Mouse (Mus musculus): ENCODE results near the gene Jam2. TPM values are rescaled to one million over a fixed set of nuclear protein-coding genes. Genes with fewer than 3 reads are reported as not detected.

Jam2 gene
- total and polyA plus RNA-seq, 3 experiments: 55.4 to 81.0 (median 77.9) TPM

GRCm38 (mm10) chr16:84745721-84746306, 28.1 kb upstream of the Jam2 start:
- H3K36me3 ChIP-seq (ENCODE audit: control insufficient read depth, insufficient read depth, low read length): no peaks in the 10 kb centered on the region
- no peak for TF ChIP-seq POLR2A (IDR thresholded peaks at IDR 0.05; ENCODE audit: insufficient read depth, low read depth, low read length)
- no peak for TF ChIP-seq EP300 (IDR thresholded peaks at IDR 0.05; ENCODE audit: insufficient read depth, low read depth, low read length)
- no peak for TF ChIP-seq CTCF (IDR thresholded peaks at IDR 0.05)
- intact Hi-C loops (cut with DNase I): no loop called here
- DNase-seq: no peak
- 57% methylated on average over 6 of the region's 6 CpGs for WGBS
- H3K4me1 ChIP-seq (ENCODE audit: control insufficient read depth, insufficient read depth, low read length): no peaks in the 10 kb centered on the region; the same call in 1 of the 2 replicates
- no peak overlapping the region for H3K4me3 ChIP-seq
- H3K27me3 ChIP-seq (ENCODE audit: control insufficient read depth, insufficient read depth, low read length): no peaks in the 10 kb centered on the region
- no peaks in the 10 kb centered on the region for H3K79me2 ChIP-seq (replicated peaks; ENCODE audit: control insufficient read depth, insufficient read depth, low read length)
- H3K27ac ChIP-seq: peak overlapping the region; percentile 62
- H3K9ac ChIP-seq (ENCODE audit: low read depth, low read length): no peak overlapping the region

DNA sequence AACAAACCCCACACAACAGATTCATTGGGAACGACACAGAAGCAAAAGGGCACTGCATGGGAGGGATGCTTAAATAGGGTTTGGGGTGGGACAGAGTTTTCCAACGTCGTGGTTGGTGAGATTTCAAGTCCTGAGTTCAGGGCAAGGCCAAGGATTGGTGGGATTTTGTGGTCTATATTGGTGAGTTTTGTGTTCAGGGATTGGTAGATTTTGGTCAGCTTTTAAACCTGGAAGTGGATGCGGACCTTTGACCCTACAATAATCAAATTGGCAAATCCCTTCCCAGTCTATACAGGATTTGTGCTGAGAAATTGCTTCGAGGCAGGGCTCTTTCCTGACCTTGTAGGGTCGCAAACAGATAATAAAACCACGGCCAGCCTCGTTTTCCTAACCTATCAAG, 6.0 kb upstream of the Jam2 start:
- no peak overlapping the region for H3K4me3 ChIP-seq
- no peaks in the 10 kb centered on the region for H3K79me2 ChIP-seq (replicated peaks; ENCODE audit: control insufficient read depth, insufficient read depth, low read length)
- H3K27ac ChIP-seq: no peak overlapping the region
- H3K36me3 ChIP-seq (ENCODE audit: control insufficient read depth, insufficient read depth, low read length): 0 out of 2 replicates have a peak, but pooled peaks cover under 1% of the 10 kb centered on the region
- TF ChIP-seq POLR2A (IDR thresholded peaks at IDR 0.05; ENCODE audit: insufficient read depth, low read depth, low read length) (no peak), CTCF (IDR thresholded peaks at IDR 0.05) (no peak), EP300 (IDR thresholded peaks at IDR 0.05; ENCODE audit: insufficient read depth, low read depth, low read length) (no peak)
- DNase-seq: no peak
- 81% methylated on average over 8 of the region's 8 CpGs for WGBS
- intact Hi-C loops (cut with DNase I): loop anchor here (5.0 kb wide), 1 partner anchor 109 kb away; no protein-coding TSS in a partner anchor
- H3K9ac ChIP-seq (ENCODE audit: low read depth, low read length): no peak overlapping the region
- no peaks in the 10 kb centered on the region for H3K27me3 ChIP-seq (ENCODE audit: control insufficient read depth, insufficient read depth, low read length)
- H3K4me1 ChIP-seq (ENCODE audit: control insufficient read depth, insufficient read depth, low read length): peaks cover 3% of the 10 kb centered on the region

DNA sequence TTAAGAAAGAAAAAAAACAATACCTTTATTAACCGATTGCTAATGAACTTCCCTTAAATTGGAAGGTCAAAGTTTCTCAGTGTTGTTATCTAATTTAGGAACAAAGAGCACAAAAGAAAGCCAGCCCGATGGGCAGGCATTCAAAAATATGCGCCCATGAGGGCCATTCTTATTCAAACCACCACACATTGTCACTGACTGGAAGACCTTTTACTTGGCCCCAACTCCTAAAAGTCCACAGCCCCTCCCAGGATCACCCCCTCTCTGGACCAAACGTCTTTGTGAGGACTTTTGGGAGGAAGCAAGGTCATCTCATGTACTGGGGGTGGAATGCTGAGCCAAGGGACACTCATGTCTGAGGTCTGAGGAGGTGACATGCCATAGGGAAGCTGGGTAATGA, 4.7 kb upstream of the Jam2 start:
- no peaks in the 10 kb centered on the region for H3K79me2 ChIP-seq (replicated peaks; ENCODE audit: control insufficient read depth, insufficient read depth, low read length)
- H3K27ac ChIP-seq: no peak overlapping the region
- H3K4me1 ChIP-seq (ENCODE audit: control insufficient read depth, insufficient read depth, low read length): peaks cover 3% of the 10 kb centered on the region
- no peaks in the 10 kb centered on the region for H3K27me3 ChIP-seq (ENCODE audit: control insufficient read depth, insufficient read depth, low read length)
- no peak for DNase-seq
- TF ChIP-seq CTCF (IDR thresholded peaks at IDR 0.05): no peak
- no peak for TF ChIP-seq EP300 (IDR thresholded peaks at IDR 0.05; ENCODE audit: insufficient read depth, low read depth, low read length)
- no peak for TF ChIP-seq POLR2A (IDR thresholded peaks at IDR 0.05; ENCODE audit: insufficient read depth, low read depth, low read length)
- H3K9ac ChIP-seq (ENCODE audit: low read depth, low read length): no peak overlapping the region
- H3K36me3 ChIP-seq (ENCODE audit: control insufficient read depth, insufficient read depth, low read length): 0 out of 2 replicates have a peak, but pooled peaks cover 2% of the 10 kb centered on the region
- H3K4me3 ChIP-seq: no peak overlapping the region
- 44% methylated on average over 4 of the region's 4 CpGs for WGBS
- intact Hi-C loops (cut with DNase I): loop anchor here (5.0 kb wide), 1 partner anchor 108 kb away; no protein-coding TSS in a partner anchor

- 82% methylated on average over 19 of the region's 19 CpGs for WGBS
Observed at GRCm38 (mm10) chr16:84769619-84770464, 4.1 kb upstream of the Jam2 start.

GRCm38 (mm10) chr16:84770891-84771290, 3.0 kb upstream of the Jam2 start:
- 0 out of 2 replicates have a peak, but pooled peaks cover 2% of the 10 kb centered on the region for H3K36me3 ChIP-seq (ENCODE audit: control insufficient read depth, insufficient read depth, low read length)
- no peak for DNase-seq
- intact Hi-C loops (cut with DNase I): no loop called here
- H3K4me3 ChIP-seq: no peak overlapping the region
- 73% methylated on average over 7 of the region's 7 CpGs for whole genome bisulfite sequencing
- H3K27ac ChIP-seq: no peak overlapping the region; the same call in 1 of the 2 replicates
- no peak for TF ChIP-seq POLR2A (IDR thresholded peaks at IDR 0.05; ENCODE audit: insufficient read depth, low read depth, low read length)
- no peak for TF ChIP-seq CTCF (IDR thresholded peaks at IDR 0.05)
- no peaks in the 10 kb centered on the region for H3K27me3 ChIP-seq (ENCODE audit: control insufficient read depth, insufficient read depth, low read length)
- no peak overlapping the region for H3K9ac ChIP-seq (ENCODE audit: low read depth, low read length)
- H3K4me1 ChIP-seq (ENCODE audit: control insufficient read depth, insufficient read depth, low read length): peaks cover 3% of the 10 kb centered on the region
- no peaks in the 10 kb centered on the region for H3K79me2 ChIP-seq (replicated peaks; ENCODE audit: control insufficient read depth, insufficient read depth, low read length)

More at GRCm38 (mm10) chr16:84769619-84770464, 4.1 kb upstream of the Jam2 start:
- Histone ChIP-seq H3K4me1 (ENCODE audit: control insufficient read depth, insufficient read depth, low read length) (peaks cover 3% of the 10 kb centered on the region), H3K9ac (ENCODE audit: low read depth, low read length) (no peak overlapping the region), H3K36me3 (ENCODE audit: control insufficient read depth, insufficient read depth, low read length) (0 out of 2 replicates have a peak, but pooled peaks cover 2% of the 10 kb centered on the region), H3K27ac (no peak overlapping the region), H3K27me3 (ENCODE audit: control insufficient read depth, insufficient read depth, low read length) (no peaks in the 10 kb centered on the region), H3K79me2 (replicated peaks; ENCODE audit: control insufficient read depth, insufficient read depth, low read length) (no peaks in the 10 kb centered on the region), H3K4me3 (no peak overlapping the region)
- intact Hi-C loops (cut with DNase I): loop anchor here (5.0 kb wide), 1 partner anchor 107 kb away; no protein-coding TSS in a partner anchor
- no peak for DNase-seq
- no peak for TF ChIP-seq POLR2A (IDR thresholded peaks at IDR 0.05; ENCODE audit: insufficient read depth, low read depth, low read length)
- no peak for TF ChIP-seq CTCF (IDR thresholded peaks at IDR 0.05)
- TF ChIP-seq EP300 (IDR thresholded peaks at IDR 0.05; ENCODE audit: insufficient read depth, low read depth, low read length): no peak
